Mouse (Mus musculus) liver, embryonic 16.5 days (tissue): ENCODE results near the gene Eif1ax. TPM values are rescaled to one million over a fixed set of nuclear protein-coding genes. Genes with fewer than 3 reads are reported as not detected.
A peak's percentile ranks its signal among the peaks of the same experiment; 100 is the strongest.

ENCODE experiments used
- ATAC-seq: fragments of 200-750 bp; cut with Nextera tagmentation; 2 replicates; pipeline ENCODE4 v1.8.0; 2017; ENCODE audit warnings: low read depth, mild to moderate bottlenecking, moderate number of reproducible peaks, moderate library complexity
- H3K27ac ChIP-seq: fragments of 300-500 bp; sonication (generic); 2 replicates; pipeline ENCODE4 v1.5.1; 2014; ENCODE audit warnings: mild to moderate bottlenecking, low read length
- H3K27me3 ChIP-seq: fragments of 300-500 bp; sonication (generic); 2 replicates; pipeline ENCODE4 v1.6.1; 2014; ENCODE audit warnings: low read depth, low read length, mixed read lengths; ENCODE audit not compliant: control insufficient read depth, insufficient read depth
- H3K36me3 ChIP-seq: fragments of 300-500 bp; sonication (generic); 2 replicates; pipeline ENCODE4 v1.6.1; 2014; ENCODE audit warnings: mild to moderate bottlenecking; ENCODE audit not compliant: control insufficient read depth, insufficient read depth
- H3K4me1 ChIP-seq: fragments of 300-500 bp; sonication (generic); 2 replicates; pipeline ENCODE4 v1.6.1; 2014; ENCODE audit warnings: low read depth, low read length, mixed read lengths; ENCODE audit not compliant: control insufficient read depth
- H3K4me2 ChIP-seq: fragments of 300-500 bp; sonication (generic); 2 replicates; pipeline ENCODE4 v1.6.1; 2014; ENCODE audit warnings: low read depth, low read length, mixed read lengths
- H3K4me3 ChIP-seq: fragments of 300-500 bp; sonication (generic); 2 replicates; pipeline ENCODE4 v1.5.1; 2014; ENCODE audit warnings: low read depth, mild to moderate bottlenecking, low read length
- H3K9ac ChIP-seq: fragments of 300-500 bp; sonication (generic); 2 replicates; pipeline ENCODE4 v1.6.1; 2014; ENCODE audit warnings: low read depth, low read length
- H3K9me3 ChIP-seq: fragments of 300-500 bp; sonication (generic); replicated peaks from 2 replicates; pipeline ENCODE4 v1.6.1; 2016; ENCODE audit warnings: low read length; ENCODE audit not compliant: control insufficient read depth
- WGBS: fragments of 180-500 bp; shearing (Covaris S2); extraction: QIAGEN DNeasy Blood & Tissue Kit; methylation state at CpG from one replicate; pipeline ENCODE4 v1.1.7; 2014; ENCODE audit not compliant: insufficient replicate concordance; 5-methylcytosine and 5-hydroxymethylcytosine counted together
- polyA plus RNA-seq: library from polyadenylated mRNA; unstranded; fragments of >200 nt; fragmentation: Nextera tagmentation; extraction: Ambion mirVana; gene quantifications from 2 replicates; pipeline ENCODE4 v1.2.1, GENCODE M21; 2015

Gene Eif1ax
- polyA plus RNA-seq = 61.2 and 62.0 TPM in 2 replicates

DNA sequence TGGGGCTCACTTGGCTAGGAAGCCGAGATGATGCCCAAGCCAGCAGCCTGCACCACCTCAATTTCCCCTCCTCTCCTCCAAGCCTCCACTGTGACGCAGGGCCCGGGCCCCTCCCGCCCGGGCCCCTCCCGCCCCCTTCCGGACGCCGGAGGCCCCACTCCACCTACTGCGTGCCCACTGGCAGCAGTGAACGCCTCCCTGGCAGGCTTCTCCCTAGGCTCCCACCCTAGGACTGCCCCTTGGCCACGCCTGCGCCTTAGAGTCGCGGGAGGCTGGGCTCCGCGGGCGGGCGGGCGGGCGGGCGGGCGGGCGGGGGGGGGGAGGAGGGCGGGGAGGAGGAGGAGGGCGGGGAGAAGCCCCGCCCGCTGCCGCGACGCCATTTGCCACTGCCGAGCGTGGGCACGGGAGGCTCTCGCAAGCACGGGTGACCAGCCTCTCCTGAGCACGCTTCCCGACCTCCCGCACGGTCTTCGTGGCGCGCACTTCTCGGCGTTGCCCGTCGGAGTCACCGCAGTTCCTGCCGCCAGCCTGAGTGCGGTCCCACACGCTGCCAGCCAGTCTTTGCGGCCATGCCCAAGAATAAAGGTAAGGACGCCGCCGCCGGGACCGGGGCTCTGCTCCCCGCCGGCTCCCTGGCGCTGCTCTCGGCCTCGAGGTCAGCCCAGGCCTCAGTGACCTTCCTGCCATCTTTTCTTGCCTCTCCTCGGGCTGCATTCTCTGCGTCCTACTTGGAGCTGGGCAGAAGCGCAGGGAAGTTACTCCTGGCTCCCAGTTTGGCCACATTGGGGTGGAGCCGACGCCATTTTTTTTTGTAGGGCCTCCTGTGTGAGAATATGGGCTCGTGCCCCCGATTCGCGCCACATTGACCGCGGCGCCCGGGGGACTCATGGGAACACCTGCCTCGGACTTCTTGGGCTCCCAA is at the start of gene Eif1ax:
Eif1ax (plus strand) TSS at position 348 of the 922 bp plus-strand sequence.
- ATAC-seq = peak; percentile 99
- Histone ChIP-seq H3K36me3 (no peaks in the 10 kb centered on the region), H3K4me1 (peaks cover 5% of the 10 kb centered on the region), H3K27ac (peak within 1 kb of the TSS; percentile 77), H3K9ac (peak within 1 kb of the TSS; percentile 79), H3K4me2 (peak within 1 kb of the TSS; percentile 62), H3K4me3 (peak within 1 kb of the TSS; percentile 83), H3K9me3 (no peaks in the 10 kb centered on the region), H3K27me3 (no peaks in the 10 kb centered on the region; the same call in 1 of the 2 replicates)
- WGBS = 20% methylated on average over 47 of the region's 76 CpGs

DNA sequence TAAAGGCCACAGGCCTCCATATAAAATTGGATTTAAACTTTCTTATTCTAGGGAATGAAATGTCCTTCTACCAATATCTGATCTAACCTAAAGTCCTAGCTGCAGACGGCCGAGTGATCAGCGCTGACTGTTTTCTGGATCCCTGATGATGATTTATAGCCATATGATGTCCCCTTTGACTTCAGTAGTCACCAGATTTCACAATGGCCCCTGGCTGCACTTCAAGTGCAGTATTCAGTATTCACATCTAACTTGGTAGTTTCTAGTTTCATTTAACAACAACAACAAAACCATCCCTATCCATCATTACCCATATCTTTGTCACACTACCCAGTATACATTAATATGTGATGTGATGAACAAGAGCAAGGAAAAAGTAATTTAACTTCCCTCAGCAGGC is 7.5 kb upstream of the Eif1ax start:
- Histone ChIP-seq H3K4me3 (no peak overlapping the region), H3K36me3 (no peaks in the 10 kb centered on the region), H3K4me2 (no peak overlapping the region), H3K27ac (no peak overlapping the region), H3K27me3 (no peaks in the 10 kb centered on the region), H3K9me3 (no peaks in the 10 kb centered on the region), H3K9ac (no peak overlapping the region), H3K4me1 (no peaks in the 10 kb centered on the region)
- ATAC-seq = no peak
- WGBS = 81% methylated on average over 3 of the region's 3 CpGs

DNA sequence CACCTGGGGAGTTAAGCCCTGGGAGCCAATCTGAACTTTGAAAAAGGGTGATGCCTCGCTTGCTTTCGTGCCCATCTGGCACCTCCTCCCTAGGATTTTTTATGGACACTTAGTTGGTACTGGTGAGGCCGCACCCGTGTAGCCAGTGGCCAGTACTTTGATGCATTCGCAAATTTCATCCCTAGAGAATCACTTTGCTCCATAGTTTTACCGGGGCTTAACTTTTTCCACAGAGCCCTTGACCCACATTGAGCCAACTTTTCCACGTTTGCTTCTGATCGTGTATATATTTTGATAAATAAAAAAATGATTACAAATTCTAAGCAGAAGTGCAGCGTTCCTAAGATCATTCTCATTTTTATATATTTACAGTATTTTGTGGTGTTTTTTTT is 771 bp downstream of the Eif1ax start:
- Histone ChIP-seq H3K36me3 (no peaks in the 10 kb centered on the region), H3K4me3 (peak overlapping the region; percentile 83), H3K27ac (no peak overlapping the region; the same call in 1 of the 2 replicates), H3K9me3 (no peaks in the 10 kb centered on the region), H3K9ac (peak overlapping the region; percentile 79), H3K27me3 (no peaks in the 10 kb centered on the region; the same call in 1 of the 2 replicates), H3K4me2 (peak overlapping the region; percentile 58), H3K4me1 (peaks cover 5% of the 10 kb centered on the region)
- 21% methylated on average over 9 of the region's 9 CpGs for WGBS
- no peak for ATAC-seq

DNA sequence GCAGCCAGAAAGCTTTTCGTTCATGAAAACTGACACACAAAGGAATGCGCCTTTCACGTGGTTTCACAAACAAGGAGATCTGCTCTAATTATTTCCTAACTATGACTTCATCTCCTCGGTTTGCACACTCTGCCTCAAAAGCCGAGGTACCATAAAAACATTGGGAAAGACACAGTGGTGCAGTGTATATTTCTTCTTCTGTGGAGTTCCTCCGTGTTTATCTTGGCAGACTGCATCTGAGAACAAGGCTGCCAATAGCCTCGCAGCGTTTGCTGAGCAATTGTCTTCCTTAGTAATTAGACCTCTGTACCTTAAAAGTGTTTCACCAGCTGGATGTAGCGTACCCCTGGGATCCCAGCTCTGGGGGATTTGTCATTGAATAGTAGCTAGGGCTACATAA is 15.1 kb downstream of the Eif1ax start:
- Histone ChIP-seq H3K36me3 (no peaks in the 10 kb centered on the region; the same call in 1 of the 2 replicates), H3K4me3 (no peak overlapping the region), H3K27ac (no peak overlapping the region), H3K9ac (no peak overlapping the region), H3K27me3 (no peaks in the 10 kb centered on the region), H3K4me1 (no peaks in the 10 kb centered on the region), H3K4me2 (no peak overlapping the region), H3K9me3 (no peaks in the 10 kb centered on the region)
- WGBS = 78% methylated on average over 9 of the region's 9 CpGs
- no peak for ATAC-seq

DNA sequence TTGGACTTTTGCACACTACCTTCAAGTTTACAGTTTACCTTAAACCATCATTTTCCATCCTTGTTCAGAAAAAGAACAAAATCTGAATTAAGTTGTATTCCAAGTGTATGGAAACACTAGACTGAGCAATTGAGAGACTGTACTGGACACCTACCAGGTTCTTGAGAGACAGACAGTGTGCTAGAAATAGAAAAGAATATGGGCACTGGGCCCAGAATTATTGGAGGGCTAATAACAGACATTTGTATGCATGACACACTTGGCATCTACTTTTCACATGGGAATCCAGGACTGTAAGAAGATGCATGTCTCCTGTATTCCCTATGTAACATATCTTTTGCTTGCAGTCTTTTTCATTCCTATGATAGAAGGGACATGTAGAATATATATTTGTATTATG is 17.0 kb downstream of the Eif1ax start:
- H3K27ac ChIP-seq = no peak overlapping the region
- H3K9me3 ChIP-seq = no peaks in the 10 kb centered on the region
- H3K4me2 ChIP-seq = no peak overlapping the region
- H3K9ac ChIP-seq = no peak overlapping the region
- ATAC-seq = no peak
- no peaks in the 10 kb centered on the region; the same call in 1 of the 2 replicates for H3K36me3 ChIP-seq
- no peaks in the 10 kb centered on the region for H3K27me3 ChIP-seq
- no peaks in the 10 kb centered on the region for H3K4me1 ChIP-seq
- no peak overlapping the region for H3K4me3 ChIP-seq

DNA sequence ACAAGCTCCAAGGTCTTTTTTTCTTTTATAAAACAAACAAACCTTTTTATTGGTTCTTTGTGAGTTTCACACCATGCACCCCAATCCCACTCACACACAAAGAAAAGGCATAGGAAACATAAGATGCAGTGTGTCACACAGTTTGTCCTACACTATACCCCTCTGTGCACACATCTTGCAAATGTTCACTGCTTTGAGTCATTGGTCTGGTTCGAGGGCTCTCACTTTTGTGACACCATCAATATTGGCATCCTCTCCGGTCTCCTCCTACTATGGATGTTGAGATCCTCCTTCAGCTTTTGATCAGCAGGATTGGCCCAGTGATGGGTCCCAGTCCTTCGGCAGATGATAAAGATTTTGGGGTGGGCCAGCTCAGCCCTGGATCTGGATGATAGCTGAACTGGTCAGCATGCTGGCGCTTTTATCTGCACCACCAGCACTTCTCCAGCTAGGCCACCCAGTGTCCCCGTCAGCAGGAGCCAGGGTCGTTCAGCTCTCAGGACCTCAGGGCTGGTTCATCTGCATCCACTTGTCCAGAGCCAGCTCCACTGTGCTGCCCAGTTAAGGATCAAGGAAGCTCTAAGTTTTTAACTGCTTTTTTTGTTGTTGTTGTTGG is 18.5 kb downstream of the Eif1ax start:
- Histone ChIP-seq H3K9ac (no peak overlapping the region), H3K4me1 (no peaks in the 10 kb centered on the region), H3K4me2 (no peak overlapping the region), H3K9me3 (no peaks in the 10 kb centered on the region), H3K27ac (no peak overlapping the region), H3K4me3 (no peak overlapping the region), H3K27me3 (no peaks in the 10 kb centered on the region), H3K36me3 (no peaks in the 10 kb centered on the region; the same call in 1 of the 2 replicates)
- ATAC-seq = no peak
- 46% methylated on average over 6 of the region's 6 CpGs for WGBS

DNA sequence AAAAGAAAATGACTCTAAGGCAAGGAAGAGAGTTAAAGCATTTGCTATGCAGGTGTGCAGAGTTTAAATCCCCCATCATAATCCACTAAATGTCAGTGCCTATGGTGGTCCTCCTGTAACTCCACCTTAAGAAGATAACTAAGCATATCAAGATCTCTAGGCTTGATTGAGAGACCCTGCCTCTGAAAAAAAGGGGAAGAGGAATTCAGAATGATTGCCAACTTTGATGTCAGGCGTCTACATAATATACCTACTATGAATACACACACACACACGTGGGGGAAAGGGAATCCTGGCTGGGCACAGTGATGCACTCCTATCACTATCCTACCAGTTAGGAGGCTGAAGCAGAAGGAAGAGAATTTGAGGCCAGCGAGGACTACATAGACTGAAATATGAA is 19.3 kb downstream of the Eif1ax start:
- no peaks in the 10 kb centered on the region for H3K4me1 ChIP-seq
- ATAC-seq = no peak
- no peak overlapping the region for H3K4me2 ChIP-seq
- no peak overlapping the region for H3K9ac ChIP-seq
- no peak overlapping the region for H3K27ac ChIP-seq
- no peaks in the 10 kb centered on the region; the same call in 1 of the 2 replicates for H3K36me3 ChIP-seq
- no peak overlapping the region for H3K4me3 ChIP-seq
- H3K27me3 ChIP-seq = no peaks in the 10 kb centered on the region
- WGBS = 53% methylated on average over 3 of the region's 3 CpGs
- H3K9me3 ChIP-seq = no peaks in the 10 kb centered on the region

DNA sequence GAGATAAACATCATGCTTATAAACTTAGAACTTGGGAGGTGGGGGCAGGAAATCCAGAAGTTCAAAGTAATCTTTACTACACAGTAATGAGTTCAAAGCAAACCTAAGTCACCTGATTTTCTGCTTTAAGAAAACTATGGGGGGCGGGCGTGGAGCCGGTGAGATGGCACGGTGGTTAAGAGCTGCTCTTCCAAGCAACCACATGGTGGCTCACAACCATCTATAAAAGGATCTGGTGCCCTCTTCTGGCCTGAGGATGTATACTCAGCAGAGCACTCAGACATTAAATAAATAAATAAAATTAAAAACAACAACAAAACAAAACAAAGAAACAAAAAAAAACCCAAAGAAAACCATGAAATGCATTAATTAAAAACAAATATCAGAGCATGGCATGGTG is 37.3 kb downstream of the Eif1ax start:
- H3K36me3 ChIP-seq = no peaks in the 10 kb centered on the region
- H3K9ac ChIP-seq = no peak overlapping the region
- H3K27ac ChIP-seq = no peak overlapping the region
- 15% methylated on average over 4 of the region's 4 CpGs for WGBS
- ATAC-seq = no peak
- H3K27me3 ChIP-seq = peaks cover 12% of the 10 kb centered on the region
- no peak overlapping the region for H3K4me2 ChIP-seq
- no peak overlapping the region for H3K4me3 ChIP-seq
- H3K4me1 ChIP-seq = no peaks in the 10 kb centered on the region
- no peaks in the 10 kb centered on the region for H3K9me3 ChIP-seq
